Mouse (Mus musculus): ENCODE measurements around the gene Syt2.

Gene Syt2

DNA sequence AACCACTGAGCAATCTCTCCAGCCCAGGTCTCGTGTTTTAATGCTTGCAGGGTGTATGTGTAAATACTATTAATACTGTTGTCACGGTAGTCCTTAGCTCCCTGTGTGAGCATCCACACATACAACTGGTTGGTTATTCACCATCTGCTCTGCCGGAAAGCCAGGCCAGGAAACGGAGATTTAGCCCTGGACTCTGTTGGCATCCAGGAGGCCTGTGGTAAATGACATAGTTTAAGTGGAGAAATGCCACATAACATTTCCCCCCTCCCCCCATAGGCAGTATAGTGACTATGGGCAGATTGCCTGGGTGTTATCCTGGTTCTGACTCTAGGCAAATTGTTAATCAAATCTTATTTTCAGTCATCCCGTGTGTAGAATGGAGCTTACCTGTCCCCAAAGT, 4.3 kb downstream of the Syt2 start:
- DNase-seq (ENCODE audit: low read depth, low spot score) = no peak

DNA sequence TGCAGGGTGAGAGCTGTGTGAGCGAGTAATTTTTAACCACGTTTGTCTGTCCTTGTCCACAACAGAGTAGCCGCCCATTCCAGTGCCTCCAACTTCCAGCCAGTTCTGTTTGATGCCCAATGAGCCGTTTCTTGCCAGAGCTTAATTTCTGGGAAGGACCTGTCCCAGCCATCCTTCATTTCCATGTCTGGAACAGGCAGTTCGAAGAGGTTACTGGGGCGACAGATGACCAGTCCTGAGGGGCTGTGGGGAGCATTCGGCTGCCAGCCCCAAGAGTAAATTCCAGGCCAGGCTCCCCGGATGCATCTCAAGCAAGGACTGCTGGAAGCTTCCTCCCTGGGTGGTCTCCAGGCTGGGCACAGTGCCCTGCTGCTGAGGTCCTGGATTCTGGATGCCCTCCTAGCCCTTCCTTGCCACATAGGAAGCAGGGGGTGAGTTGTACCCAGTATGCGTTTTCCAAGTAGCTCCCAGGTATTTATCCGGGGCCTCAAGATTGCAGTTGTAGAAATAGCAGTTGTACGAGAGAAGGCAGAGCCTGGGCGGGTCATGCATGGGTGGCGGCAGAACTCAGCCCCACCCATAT, 4.9 kb downstream of the Syt2 start:
- DNase-seq (ENCODE audit: low read depth, low spot score) = no peak

DNA sequence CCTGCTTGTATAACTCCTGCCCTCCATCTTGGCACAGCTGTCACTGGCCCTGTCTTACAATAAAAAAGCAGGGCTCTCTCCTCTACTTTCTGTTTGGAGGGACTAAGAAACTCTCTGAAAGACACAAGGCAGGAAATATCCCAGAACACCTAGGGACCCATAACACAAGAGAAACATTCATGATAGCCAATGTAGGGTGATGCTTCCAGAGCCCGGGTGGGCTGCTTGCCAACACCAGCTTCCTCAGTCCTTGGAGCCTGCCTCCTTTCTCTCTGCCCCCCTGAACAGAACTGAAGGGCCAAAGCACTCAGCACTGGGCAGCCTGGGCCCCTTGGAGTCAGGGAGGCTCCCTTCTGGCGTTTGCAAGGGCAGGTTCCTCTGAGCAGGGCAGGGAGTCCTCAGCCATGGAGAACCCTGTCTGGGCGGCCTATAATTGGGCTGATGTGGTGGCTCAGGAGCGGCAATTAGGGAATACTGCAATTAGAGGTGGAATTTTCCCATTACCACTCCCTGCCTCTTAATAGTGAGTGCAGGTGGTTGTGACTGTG, 5.4 kb downstream of the Syt2 start:
- no peak for DNase-seq (ENCODE audit: low read depth, low spot score)

DNA sequence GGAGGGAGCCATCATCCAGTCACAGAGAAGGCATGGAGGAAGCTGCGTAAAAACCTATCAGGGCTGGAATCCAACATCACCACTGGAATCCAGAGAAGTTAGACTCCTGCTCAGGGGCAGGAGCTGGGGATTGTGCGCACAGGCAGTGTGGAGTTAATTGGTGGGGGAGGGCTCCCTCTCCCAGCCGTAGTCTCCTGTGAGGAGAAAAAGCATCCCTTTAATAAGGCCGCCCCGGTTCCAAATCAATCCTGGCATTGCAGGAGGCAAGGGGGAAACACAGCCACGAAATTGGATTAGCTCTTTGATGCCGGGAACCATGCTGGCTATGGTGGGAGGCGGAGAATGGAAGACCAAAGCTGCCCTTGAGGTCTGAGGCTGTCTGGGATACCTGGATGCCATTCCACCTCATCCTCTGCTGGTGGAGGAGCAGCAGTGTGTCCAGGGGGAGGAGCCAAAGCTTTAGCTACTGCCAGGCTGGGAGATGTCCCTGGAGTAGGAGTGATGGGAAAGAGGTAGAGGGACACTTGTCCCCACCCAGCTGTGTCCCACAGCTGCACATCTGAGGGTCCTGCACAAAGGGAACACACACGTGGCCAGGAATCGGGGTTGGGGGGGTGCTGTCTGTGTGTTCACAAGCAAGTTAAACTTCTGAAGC, 7.3 kb downstream of the Syt2 start:
- no peak for DNase-seq (ENCODE audit: low read depth, low spot score)

DNA sequence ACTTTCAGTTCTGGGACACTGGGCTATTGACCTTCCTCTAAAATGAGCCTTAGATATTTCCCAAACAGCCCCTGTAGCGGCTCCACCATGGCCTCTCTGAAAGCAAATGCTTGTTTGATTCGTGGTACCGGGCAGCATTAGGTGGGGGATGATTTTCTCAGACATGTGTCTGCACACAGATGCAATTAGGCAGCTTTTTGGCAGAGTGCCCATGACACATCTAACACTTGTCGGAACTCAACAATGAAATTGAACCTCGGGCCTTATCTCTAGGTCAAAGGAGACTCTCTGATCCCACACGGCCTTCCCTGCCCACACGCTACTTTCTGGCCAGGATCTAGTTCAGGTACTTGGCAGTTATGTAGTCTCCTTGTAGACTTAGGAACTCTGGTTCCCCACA, 12.4 kb downstream of the Syt2 start:
- DNase-seq (ENCODE audit: low read depth, low spot score) = no peak

DNA sequence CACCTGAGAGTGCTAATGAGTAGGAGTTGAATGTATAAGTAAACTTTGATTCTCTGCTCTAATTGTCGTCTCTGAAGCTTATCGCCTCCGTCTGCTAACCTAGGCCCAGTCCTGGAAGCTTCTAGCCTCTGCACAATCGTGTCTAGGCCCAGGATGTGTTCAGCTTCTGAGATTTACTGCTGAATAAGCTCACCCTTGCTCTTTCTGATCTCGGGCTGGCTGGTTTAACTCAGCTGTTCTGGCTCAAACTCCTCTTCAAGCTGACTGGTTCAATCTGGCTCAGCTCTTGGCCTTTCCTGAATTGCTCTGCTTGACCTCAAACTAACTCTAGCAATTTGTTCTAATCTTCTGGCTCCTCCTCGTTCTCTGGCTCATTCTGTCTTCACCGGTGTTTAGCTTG, 13.7 kb downstream of the Syt2 start:
- DNase-seq (ENCODE audit: low read depth, low spot score) = no peak

DNA sequence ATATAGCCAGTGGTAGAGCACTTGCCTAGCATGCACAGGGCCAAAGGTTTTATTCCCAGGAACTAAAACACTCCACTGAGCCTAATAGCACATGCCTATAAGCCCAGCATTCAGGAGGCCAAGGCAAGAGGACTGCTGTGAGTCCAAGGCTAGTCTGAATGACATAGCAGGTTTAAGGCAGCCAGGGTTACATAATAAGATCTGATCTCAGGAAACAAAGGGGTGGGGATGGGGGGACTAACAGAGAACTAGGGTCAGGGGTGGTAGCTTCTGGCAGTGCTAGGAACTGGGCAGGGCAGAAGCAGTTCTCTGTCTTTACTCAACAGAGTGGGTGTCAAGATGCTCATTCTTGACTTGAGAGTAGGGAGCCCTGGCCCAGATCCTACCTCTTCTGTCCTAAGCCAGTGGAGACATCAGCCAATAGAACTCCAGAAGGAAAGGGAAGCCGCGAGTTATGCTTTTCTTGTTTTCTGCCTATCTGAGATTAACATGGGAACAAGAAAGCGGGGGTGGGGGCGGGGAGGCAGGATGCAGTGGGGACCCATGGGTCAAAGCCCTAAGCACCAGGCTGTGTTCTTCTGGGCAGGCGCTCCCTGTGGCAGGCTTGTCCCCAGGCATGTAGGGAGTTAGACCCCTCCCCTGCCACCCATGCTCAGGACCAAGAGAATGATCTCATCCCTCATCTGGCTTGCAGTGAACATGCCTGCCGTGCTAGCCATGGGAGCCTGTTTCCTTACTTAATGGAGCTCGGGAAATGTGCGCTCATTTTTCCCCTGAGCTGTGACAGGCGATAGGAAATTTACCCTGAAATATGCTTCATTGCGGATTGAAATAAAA, 25.0 kb downstream of the Syt2 start:
- DNase-seq (ENCODE audit: low read depth, low spot score) = no peak

DNA sequence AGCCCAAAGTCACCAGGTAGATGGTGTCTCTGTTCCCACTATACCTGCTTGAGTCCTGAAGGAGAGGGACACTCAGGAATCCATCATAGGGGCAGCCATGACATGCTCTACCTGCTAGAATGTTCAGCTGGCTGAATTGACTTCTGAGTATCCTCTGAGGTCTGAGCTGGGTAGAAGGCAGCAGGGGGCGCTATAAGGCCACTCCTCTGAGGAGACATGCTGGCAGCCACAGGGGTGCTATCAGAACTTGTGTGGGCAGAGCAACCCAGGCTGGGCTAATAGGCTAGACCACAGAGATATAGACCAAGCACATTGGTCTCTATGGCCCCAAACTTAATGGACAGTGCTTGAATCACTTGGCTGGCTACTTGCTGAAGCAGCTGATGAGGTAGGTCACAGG, 27.8 kb downstream of the Syt2 start:
- DNase-seq (ENCODE audit: low read depth, low spot score) = no peak

DNA sequence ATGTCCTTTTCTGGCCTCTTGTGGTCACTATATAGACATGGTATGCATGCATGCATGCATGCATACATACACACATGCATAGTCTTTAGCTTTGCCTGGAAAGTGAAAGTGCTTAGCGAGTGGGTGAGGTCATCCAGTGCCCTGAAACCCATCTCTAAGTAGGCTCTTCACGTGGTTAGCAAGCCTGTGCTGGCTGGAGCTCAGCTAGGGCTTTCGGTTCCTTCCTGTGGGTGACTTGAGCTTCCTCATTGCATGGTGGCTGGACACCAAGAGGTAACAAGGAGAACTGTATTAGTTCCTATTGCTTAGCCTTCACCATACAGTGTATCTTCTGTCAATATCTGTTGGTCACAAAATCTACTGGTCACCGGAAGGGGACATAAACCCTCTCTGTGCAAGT, 33.0 kb downstream of the Syt2 start:
- no peak for DNase-seq (ENCODE audit: low read depth, low spot score)

DNA sequence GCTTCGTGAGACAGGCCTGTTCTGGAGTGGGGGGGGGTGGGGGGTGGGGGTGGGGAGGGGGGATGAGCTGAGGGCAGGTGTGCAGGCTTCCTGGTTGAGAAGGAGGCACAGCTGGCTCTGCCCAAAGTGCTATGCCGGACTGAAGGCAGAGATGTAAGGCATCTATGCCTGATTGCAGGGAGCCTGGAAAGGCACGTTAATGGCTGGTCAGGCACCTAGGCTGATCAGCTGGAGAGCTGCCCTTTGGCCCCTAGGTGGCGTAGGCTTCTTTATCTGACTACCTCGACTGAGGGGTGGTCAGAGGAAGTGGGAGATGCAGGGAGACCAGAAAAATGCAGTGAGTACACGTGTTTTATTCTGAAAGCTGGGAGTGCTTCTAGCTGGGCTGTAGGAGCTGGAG, 34.1 kb downstream of the Syt2 start:
- no peak for DNase-seq (ENCODE audit: low read depth, low spot score)

DNA sequence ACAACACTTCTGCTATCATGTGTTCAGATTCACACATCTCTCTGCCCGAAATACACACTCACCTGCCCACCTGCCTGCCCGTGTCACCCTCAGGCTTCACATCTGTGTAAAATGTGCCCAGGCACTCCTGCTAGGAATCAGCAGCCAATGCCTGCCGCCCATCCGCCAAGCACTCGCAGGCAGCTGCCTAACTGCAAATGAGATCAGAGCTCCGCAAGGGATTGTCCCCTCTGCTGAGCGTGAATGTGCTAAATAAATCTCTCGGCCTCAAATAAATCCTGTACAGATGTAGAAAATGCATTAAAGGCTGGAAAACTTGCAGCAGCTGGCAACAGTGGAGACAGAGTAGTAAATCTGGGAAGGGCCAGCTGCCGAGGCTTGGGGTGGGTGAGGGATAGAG, 36.0 kb downstream of the Syt2 start:
- peak; percentile 34 for DNase-seq (ENCODE audit: low read depth, low spot score)

DNA sequence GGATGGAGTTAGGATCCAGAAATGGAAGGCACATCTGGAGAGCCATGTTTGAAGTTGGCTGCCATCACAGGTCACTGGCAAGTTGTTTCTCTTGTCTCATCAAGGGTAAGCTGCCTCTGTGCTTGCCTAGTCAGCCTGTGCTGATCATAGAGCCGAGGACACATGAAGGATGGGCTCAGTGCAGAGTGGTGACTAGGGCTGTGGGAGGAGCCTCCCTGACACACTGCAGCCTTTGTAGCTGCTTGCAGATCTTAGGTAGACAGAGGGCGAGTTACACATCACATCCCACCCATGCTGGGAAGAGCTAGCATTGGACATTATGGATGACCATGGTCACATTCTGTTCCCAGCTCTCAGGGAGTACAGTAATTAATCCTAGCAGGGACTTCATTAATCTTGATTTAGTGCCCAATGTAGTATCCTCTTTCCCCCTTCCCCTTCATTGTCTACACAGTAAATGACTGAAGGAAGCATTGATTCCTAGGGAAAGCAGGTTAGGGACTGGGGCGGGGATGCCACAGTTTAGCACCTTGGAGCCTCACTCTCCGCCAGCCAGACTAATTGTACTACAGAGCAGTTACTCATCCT, 40.5 kb downstream of the Syt2 start:
- no peak for DNase-seq (ENCODE audit: low read depth, low spot score)

DNA sequence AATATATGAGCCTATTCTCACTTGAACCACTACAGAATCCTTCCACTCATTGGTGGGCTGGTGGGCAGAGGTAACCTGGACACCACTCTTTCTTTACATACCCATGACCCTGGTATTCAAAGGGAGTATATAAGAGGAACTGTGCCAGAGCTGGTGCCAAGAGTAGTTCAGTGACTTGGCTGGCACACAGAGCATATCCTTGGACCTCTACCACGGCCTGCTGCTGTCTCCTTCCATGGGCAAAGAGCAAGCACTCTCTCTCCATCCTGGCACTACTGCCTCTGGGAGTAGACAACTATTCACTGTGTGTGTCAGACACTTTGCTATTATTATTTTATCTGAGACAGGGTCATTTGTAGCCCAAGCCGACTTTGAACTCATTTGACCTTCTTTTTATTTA, 49.8 kb downstream of the Syt2 start:
- no peak for DNase-seq (ENCODE audit: low read depth, low spot score)

DNA sequence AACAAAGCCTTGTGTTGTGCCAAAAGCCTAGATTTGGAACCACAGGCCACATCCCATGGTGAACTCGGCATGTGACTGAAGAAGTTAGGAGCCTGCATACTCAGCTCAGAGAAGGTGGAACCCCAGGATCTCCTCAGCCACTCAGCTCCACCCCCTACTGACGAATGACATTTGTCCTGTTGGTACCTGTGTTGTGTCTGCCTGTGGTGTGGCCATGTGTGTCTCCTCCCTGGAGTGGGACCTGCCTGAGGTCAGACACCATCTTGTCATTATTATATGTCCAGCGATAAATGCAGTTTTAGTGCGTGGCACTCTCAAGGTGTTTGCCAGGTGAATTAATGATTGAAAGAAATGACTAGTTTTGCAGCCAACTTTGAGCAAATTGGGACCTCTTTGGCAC, 50.6 kb downstream of the Syt2 start:
- no peak for DNase-seq (ENCODE audit: low read depth, low spot score)

DNA sequence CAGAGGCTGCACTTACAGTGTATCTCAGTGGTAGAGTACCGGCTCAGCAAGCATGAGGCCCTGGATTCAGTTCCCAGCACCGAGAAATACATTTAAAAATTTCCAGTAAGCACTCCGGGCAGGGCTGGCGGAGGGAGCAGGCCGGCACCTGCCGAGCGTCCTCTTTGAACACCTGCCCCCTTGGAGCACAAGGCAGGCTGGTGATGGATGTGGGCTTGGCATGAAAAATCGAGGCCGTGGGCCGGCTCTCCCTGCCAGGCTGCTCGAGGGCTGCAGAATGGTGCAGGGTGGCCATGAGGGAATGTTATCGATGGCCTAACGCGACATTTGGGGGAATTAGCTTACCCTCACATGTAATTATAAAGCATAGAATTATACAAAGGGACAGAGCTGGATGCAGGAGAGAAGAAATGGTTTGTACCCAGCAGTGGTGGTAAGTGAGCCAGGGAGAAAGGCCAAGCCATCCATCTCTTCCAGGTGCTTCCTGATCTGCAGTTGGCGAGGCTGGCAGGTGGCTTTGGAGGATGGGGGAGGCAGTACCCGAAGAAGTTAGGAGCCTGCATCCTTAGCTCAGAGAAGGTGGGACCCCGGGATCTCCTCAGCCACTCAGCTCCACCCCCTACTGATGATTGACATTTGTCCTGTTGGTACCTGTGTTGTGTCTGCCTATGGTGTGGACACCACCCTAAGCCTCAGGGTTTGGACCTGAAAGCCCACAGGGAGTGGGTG, 51.2 kb downstream of the Syt2 start:
- DNase-seq (ENCODE audit: low read depth, low spot score) = no peak

DNA sequence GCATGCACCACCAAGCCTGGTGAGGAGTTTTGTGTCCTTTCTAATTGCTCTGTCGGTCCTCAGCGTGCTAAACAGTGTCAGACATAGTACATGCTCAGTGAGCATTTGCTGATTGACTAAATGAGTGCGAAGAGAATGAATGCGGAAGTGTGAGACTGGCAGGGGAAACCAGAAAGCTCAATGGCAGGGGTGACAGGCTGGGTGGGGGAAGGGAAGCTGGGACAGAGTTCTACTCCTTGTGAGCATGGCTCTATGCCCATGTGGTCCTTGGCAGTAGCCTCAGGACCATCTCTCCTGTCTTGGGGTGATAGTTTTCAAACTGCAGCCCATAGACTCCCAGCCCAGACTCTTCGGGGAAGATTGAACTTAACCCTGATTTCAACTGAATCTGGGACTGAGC, 52.0 kb downstream of the Syt2 start:
- no peak for DNase-seq (ENCODE audit: low read depth, low spot score)

DNA sequence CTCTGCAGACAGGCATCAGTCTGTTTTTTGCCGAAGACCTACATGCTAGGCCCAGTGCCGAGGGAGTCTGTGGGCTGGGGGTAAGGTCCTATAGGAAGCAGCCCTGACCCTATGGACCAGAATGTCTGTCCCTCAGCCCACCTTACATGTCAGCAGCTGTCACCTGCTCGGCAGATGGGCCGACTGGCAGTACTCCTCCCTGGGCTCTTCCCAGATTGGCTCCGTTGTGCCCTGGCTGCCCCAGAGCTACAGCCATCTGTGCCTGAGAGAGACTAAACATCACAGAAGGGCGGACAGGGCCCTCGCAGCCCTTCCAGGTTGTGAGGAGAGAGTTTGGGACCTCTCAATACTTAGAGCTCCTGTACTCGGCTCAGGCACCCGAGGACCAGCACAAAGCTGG, 52.9 kb downstream of the Syt2 start:
- no peak for DNase-seq (ENCODE audit: low read depth, low spot score)

DNA sequence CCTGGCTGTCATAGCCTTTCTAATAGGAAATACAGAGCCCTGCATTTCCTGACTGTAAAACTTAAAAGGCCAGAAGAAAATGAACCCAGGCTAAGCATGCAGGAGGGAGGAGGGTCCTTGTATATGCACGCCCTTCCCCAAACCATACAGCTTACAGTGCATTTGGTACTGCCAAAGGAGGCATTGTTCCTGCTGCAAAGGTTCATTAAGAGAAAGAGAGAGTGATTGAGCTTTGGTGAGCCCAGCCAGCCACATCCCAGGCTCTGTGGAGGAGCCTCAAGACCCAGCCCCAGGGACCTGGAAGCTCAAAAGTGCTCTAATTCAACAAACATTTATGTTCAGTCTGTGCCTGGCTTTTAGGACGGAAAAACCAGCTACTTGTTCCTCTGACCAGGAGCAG, 53.7 kb downstream of the Syt2 start:
- peak; percentile 33 for DNase-seq (ENCODE audit: low read depth, low spot score)

DNA sequence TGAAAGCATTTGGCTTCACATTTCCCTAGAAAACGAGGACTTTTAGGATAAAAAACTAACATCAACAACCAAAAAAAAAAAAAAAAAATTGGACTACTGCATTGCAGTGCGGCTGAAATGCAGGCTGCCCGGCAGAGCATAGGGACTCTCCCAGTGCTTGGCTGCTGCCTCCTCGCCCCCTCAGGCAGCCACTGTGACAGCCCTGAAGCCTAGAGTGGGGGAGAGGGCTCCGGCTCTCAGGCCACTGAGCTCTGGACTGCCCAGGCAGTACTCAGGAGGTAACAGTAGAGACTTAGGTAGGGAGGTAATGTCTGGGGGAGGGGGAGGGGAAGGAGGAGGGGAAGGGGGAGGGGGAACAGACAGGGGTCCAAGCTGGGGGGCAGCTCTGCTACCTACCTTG, 54.2 kb downstream of the Syt2 start:
- no peak for DNase-seq (ENCODE audit: low read depth, low spot score)

DNA sequence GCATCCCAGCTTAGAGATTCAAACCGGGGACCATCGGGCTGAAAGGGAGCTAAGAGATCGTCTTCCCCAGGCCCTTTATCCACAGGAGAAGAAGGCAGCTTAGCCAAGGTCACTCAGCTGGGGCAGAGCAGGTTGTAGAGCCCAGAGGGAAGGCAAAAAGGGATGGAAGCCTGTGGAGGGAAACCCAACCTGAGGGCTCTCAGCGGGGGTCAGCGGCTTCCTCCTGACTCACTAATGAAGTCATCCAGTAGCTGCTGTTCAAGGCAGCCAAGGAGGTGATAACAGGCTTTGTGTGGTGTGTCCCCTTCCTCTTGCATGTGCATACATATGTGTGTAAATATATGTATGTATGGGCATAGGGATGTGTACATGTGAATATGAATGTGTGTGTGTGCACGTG, 54.7 kb downstream of the Syt2 start:
- no peak for DNase-seq (ENCODE audit: low read depth, low spot score)

DNA sequence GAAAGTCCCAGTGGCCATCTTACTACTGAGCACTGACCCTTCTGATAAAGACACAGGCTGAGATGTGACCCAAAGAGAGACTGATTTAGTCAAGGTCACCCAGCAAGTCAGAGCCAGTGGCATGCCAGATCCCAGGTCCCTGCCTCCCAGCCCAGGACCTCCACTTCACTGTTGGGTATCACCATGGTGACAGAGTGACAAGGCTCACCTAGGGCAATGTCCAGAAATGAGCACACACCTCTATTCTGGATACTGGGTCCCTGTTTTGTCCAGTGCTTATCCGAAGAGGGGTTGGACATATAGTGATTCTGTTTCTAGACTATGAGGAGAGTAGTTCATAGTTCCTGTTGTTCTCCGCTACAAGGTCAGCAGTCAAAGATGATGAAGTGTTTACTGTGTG, 56.8 kb downstream of the Syt2 start:
- DNase-seq (ENCODE audit: low read depth, low spot score) = no peak
